Mouse (Mus musculus) thymus, postnatal 25 days (tissue): ENCODE measurements around the gene Ccdc69.

Experiments
- DNase-seq: peaks from one replicate; pipeline ENCODE4 v3.0.0; 2022

The Ccdc69 gene

DNA sequence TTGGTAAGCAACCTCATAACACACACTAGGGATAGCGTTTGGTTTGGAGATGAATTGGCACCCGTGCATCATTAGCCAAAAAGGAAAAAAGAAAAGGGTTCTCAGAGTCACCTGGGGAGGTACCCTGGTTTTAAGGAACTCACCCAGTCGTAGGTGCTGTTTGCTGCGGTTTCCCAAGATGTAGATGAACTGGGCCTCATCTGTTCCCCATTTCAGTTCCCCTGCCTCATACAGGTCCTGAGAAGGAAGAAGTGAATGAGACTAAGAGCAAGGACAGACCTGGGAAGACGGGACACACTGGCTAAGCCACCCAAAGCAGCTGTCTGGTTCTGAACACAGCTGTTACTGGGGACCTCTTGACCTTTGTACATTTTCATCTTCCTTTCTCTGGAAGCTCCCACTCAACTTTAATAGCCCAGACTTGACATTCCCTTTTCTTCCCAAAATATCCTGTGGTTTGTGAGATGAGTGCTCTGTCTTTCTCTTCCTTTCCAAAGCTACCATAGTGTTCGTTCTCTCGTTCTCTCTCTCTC is 72.9 kb downstream of the Ccdc69 start:
- no peak for DNase-seq
